Mouse (Mus musculus) adrenal gland, adult (tissue): Measurements from ENCODE around the gene Oprd1.

Source experiments
- DNase-seq, 2 experiments: peaks; one replicate each; pipeline ENCODE4 v3.0.0; 2022 to 2023; ENCODE audit warnings: low spot score in 1 of 2; ENCODE audit not compliant: inconsistent age in 2 of 2

The Oprd1 gene

GRCm38 (mm10) chr4:132137013-132137412 lies 7.3 kb downstream of the Oprd1 start:
- DNase-seq = no peak

- no peak for DNase-seq
These were observed 10.4 kb downstream of the Oprd1 start for GRCm38 (mm10) chr4:132133920-132134319.

DNA sequence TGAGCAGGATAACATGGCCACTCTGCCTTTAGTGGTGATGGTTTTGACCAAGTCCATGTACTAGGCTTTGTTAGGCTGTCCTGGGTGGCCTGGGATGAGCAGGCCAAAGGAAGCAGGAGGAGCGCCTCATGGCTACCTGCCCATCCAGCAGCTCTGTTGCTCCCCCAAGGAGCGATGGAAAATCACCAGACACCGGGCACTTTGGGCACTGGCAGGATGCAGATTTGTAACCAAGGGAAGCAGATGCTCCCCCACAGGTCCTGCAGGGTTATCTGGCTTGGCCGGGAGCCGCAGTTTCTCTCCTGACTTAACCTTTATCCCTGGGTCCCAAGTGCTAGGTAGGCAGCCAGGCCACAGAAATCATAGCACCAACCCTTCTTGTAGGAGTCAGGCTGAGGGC lies 10.9 kb downstream of the Oprd1 start:
- DNase-seq = no peak

- DNase-seq = no peak
These were observed 12.0 kb downstream of the Oprd1 start for GRCm38 (mm10) chr4:132132297-132132696.

- no peak for DNase-seq
These were observed 12.5 kb downstream of the Oprd1 start for GRCm38 (mm10) chr4:132131790-132132189.

GRCm38 (mm10) chr4:132131116-132131515 lies 13.2 kb downstream of the Oprd1 start:
- DNase-seq = no peak

GRCm38 (mm10) chr4:132130645-132131044 lies 13.6 kb downstream of the Oprd1 start:
- DNase-seq = no peak

- DNase-seq = no peak
These were observed 14.2 kb downstream of the Oprd1 start for GRCm38 (mm10) chr4:132130134-132130533.

GRCm38 (mm10) chr4:132128997-132129636 lies 15.2 kb downstream of the Oprd1 start:
- peak in 1 of 2 experiments; percentile 25 for DNase-seq

DNA sequence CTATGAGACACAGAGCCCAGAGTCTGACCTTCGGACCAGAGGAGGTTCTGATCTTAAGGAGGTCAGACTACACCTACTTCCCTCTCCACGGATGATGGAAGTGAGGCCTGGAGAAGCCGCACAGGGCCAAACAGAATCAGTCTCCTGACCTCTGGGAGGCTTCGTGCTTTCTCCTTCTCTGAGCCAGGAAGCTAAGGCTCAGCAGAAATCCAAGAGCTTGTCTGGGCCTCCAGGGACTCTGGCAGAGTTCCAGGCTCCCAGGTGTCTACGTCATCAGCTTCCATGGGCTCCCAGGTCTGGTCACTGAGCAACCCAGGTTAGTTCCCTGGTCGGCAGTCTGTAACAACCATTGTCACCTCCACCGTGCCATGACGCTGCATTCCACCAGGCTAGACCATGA lies 17.2 kb downstream of the Oprd1 start:
- no peak for DNase-seq

GRCm38 (mm10) chr4:132123166-132123565 lies 21.1 kb downstream of the Oprd1 start:
- peak in 1 of 2 experiments; percentile 69 for DNase-seq

DNA sequence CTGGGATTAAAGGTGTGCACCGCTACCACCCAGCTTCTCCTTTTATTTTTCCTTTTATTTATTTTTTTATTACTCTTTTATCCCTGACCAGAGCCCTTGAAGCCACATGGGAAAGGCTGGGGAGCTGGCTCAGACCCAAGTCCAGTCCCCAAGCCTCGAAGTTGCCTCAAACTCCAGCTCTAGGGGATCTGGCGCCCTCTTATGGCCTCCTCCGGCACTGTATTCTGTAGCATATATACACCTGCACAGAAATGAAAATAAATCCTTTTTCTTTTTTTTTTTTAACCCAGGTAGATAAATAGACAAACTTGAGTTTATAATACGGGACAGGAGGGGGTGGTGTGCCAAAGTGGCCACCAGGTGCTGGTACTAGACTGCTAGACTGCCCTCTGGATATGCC lies 22.6 kb downstream of the Oprd1 start:
- DNase-seq = no peak

- DNase-seq = no peak
These were observed 24.7 kb downstream of the Oprd1 start for GRCm38 (mm10) chr4:132119566-132119965.

DNA sequence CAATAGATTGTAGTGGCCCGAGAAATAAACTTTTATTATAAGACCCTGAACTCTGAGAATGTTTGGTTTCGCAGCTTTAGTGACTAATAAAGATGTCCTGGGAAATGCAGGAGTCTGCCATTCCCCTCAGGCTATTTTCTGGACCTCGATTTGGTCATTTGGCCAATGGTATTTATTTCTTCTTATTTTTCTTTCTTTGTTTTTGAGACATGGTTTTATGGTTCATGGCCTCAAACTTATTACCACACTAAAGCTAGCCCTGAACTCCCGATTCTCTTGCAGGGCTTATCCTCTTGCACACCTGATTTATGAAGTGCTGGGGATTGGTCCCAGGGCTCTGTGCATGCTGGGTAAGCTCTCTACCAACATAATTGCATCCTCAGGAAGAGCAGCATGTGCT lies 28.0 kb downstream of the Oprd1 start:
- no peak for DNase-seq

GRCm38 (mm10) chr4:132113411-132114095 lies 30.7 kb downstream of the Oprd1 start:
- DNase-seq = peak in 1 of 2 experiments; percentile 33

DNA sequence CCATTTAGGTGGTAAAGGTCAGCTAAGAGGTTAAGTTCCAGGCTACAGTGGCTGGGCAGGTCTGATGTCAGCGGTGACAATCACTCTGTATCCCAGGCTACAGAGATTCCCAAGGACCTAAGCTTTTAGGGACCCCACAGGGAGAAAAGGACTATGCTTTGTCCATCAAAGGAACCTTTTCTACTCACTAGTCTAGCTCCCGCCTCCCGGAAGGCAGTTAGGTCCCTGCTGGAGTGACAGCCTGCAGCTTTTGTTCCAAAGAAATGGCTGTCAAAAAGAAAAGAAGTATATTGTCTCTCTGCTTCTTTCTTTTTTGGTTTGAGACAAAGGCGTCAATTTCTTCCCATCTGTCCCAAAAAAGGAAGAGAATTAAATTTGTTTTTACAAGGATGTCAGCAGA lies 33.1 kb downstream of the Oprd1 start:
- no peak for DNase-seq

- no peak for DNase-seq
These were observed 36.1 kb downstream of the Oprd1 start for GRCm38 (mm10) chr4:132108221-132108620.

GRCm38 (mm10) chr4:132101152-132101551 lies 43.1 kb downstream of the Oprd1 start:
- peak in 1 of 2 experiments; percentile 43 for DNase-seq

DNA sequence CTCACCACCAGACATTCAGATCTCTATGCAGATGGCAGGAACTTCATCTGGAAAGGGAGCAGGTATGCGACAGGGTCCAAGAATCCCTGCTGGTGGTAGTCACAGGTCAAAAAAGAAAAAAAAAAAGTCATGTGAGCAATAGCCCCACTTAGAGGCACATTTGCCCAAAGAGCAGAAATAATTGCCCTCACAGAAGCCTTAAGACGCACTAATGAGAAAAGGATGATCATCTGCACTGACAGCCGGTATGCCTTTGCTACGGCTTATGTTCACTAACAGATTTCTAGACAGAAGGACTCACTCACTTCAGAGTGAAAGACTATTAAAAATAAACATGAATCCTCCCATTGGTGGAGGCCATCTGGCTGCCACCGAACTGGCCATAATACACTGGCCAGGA lies 44.7 kb downstream of the Oprd1 start:
- DNase-seq = no peak

DNA sequence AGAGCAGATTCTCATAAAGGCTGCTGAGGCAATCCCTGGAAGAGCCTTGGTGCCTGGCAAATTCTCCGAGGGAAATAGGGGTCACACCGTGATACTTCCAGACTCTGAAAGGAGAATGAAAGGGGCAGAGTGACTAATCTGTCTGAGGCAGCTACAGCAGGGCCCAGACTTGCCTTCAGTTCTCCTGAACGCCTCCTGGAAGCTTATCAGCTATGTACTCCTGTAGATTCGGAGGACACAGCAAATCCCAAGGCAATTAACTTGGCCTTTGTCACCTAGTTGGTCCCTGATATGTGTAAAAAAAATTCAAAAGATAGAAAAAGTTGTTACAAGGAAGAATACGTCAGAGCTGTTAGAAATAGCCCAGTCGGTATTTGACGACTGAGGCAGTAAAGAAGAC lies 49.2 kb downstream of the Oprd1 start:
- DNase-seq = no peak

DNA sequence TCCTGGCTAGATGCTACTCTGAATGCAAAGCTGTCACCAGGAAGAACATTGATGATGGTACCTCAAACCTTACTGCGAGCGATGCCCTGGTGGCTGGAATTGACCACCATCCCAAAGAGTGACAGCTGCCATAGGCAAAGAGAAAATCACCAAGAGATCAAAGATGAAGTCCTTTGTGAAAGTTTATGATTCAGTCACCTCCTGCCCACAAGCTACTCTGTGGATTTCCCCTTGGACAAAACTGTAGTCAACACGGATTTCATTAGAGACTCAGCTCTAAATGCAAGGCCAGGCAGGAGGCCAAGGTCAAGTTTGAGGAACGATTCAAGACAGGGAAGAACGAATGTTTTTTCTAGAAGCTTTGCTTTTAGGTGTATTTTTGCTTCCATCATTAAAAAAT lies 50.4 kb downstream of the Oprd1 start:
- no peak for DNase-seq

DNA sequence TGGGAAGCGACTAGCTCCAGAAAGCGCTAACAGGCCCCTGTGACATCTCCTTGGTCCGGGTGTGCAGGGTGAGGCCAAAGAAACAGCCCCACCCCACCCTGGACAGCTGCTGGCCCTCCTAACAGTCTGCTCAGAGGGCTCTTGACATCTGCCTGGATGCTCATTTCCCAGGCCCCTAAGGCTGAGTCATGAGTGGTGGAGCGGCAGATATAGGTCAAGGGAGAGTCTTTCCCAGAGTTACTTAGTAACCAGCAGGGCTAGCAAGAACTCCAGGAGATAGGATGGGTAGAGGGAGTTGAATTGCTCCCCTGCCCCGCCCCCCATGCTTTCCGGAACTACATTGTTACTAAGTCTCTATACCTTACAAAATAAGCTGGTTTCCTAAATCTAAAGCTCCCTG lies 51.1 kb downstream of the Oprd1 start:
- DNase-seq = peak; percentile 39 to 58

DNA sequence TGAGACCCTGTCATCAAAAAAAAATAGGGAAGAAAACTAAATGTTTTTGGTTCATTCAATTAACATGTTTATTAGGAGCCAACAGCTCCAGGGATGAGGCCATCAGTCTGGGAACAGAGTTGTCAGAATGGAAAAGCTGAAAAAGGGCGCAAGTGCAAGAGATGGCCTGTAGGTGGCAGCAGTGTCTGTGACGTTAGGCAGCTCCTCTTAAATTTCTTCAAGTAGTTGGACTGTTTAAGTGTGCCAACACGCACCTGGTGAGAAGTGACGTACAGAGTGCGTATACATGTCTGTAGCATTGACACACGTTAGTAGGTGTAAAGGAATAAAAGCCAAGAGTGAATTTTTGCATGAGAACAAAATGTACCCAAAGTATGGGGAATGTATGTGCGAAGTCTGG lies 55.4 kb downstream of the Oprd1 start:
- DNase-seq = peak in 1 of 2 experiments; percentile 82
